Mouse (Mus musculus): ENCODE results near the gene Atp9a.

The Atp9a gene

DNA sequence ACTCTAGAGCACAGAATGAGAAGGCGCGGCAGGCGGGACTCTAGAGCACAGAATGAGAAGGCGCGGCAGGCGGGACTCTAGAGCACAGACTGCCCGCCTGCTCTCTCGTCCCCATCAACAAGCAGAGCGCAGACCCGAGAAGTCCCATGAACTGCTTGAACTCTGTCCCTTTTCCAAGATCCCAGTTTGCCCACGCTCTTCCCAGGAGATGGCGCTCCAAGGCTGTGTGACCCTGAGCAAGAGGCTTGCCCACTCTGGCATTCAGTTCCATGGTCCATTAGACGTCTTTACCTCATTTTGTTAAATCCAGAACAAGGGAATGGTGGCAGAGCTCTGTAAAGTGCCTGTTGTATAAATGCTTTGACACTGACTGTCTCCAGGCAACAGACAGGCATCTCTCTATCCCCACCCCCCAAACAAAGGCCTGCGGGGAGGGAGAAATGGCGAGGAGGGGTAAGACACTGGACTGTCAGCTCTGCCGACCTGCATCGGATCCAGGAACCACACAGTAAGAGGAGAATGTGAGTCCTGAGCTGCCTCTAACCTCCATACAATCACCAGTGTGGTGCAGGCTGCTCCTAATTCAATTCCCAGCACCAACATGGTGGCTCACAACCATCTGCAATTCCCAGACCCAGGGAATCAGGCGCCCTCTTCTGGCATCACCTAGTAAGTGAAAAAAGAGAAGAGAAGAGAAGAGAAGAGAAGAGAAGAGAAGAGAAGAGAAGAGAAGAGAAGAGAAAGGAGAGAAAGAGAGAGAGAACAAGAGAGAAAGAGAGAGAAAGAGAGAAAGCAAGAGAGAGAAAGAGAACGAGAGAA, 62.6 kb downstream of the Atp9a start:
- peak; percentile 42 for DNase-seq

DNA sequence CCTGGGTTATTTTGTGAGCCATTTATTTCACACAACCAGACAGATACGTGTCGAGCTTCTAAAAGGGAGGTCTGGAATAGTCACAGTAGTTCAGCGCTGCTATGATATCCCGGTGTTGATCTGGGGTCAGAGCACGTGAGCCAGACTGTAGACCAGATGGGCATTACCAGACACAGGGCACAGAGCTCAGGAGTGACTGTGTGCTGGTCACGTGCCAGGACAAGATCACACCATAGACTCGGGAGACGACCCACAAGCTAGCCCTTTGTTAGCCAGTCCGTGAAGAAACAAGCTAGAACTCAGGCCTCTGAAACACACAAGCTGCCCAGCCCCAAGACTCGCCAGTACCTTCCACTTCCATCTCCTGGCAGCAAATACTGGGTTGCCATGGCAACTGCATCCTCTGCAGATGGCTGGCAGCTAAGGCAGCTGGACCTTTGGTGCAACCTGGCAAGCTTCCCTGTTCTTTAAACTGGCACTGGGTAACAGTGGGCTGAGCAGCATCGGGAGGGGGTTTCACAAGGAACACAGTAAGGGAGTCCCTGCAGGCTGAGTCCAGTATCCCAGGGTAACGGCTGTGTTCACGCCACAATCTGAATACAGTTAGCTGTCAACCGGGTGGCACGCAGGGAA, 63.4 kb downstream of the Atp9a start:
- peak; percentile 80 for DNase-seq

DNA sequence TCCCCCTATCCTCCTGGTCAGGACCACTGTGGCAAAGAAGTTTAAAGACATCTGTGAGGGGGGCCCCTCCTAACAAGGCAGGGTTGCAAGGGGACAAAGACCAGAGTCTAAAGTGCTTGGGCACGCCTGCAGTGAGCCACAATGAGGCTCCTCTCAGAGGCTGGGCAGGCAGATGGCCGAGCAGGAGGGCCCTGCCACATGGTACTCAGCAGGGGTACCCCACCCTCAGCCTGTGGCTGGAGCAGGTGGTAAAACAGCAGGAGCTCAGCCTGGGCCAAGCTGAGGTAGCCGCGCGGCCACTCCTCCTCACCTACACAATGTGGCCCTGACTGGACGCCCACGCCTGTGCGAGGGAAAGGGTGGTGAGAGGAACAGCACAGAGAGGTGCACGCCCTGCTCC, 64.6 kb downstream of the Atp9a start:
- DNase-seq: peak; percentile 91

DNA sequence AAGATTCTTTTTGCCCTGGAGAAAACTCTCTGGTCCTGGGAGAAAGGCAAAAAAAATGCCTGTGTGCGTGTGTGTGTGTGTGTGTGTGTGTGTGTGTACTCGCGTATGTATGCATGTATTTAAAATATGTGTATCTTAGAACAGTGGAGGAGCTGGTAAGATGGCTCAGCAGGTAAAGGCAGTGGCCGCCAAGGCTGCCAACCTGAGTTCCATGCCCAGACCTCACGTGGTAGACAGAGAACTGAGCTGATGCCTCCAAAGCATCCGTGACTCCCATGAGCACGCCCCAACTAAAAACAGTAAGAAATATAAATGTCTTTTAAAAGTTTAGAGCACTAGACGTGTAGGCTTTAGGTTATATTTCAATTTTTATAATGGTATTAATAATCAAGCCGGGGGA, 70.5 kb downstream of the Atp9a start:
- DNase-seq: no peak

DNA sequence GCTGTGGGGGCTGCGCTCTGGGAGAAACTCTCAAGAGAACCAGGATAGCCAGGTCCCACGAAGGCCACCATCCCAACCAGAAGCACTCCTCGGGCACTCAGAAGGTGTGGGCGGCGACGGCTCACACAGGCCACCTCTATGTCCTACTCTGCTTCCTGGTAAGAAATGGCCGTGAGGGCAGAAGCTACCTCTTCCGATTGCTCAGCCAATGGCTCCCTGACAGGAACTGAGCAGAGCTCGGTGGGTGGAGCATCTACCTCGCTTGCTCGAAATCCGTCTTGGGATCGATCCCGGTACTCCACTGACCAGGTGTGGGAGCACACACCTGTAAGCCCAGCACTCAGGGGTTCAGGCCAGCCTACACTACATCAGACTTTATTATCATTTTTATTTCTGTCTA, 72.0 kb downstream of the Atp9a start:
- no peak for DNase-seq

DNA sequence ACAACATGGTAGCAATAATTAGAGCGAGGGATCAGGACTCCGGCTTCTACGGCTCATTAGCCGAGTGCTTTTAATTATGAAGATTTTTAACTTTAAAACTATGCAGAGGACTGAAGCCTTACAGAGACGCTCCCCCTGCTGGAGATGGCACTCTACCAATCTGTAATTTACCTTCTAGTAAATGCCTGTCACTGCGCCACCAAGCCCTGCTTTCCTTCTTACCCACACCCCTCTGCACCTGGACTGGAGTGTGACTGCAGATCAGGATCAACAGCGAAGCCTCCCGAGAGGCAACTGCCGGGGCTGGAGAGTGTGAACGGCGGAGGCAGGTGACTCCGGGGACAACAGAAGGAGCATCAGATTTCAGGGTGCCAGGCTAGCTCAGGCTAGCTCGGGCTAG, 72.4 kb downstream of the Atp9a start:
- peak; percentile 36 for DNase-seq

DNA sequence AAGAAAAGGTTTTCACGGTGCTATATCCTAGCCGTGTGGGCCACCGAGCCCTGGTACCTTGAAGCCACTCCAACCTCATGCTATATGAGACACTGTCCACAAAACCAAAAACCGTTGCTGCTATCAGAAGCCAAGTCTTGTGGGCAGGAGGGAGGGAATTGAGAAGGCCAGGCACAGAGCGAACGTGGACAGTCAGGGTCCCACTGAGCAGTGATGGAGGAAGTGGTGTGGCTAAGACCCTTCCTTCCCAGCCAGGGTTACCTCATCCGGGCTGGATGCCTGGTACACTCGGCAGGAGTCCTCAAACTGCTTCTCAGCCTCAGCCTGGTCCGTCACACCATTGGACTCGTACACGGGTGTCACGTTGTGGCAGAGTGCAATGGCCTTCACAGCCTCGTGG, 74.5 kb downstream of the Atp9a start:
- no peak for DNase-seq

DNA sequence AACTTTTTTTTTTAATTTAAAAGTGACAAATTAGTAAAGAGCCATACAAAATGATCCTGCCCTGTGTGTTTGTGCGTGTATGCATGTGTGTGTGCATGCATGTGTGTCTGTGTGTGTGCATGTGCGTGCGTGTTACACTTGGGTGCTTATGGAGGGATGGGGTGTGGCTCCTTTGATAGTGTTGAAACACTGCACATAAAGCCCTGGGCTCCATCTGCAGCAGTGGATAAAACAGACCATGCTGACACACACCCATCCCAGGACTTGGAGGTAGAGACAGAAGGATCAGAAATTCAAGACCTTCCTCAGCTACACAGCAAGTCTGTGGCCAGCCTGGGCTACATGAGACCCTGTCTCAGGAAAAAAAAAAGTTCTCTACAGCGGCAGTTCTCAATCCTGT, 76.5 kb downstream of the Atp9a start:
- DNase-seq: no peak

DNA sequence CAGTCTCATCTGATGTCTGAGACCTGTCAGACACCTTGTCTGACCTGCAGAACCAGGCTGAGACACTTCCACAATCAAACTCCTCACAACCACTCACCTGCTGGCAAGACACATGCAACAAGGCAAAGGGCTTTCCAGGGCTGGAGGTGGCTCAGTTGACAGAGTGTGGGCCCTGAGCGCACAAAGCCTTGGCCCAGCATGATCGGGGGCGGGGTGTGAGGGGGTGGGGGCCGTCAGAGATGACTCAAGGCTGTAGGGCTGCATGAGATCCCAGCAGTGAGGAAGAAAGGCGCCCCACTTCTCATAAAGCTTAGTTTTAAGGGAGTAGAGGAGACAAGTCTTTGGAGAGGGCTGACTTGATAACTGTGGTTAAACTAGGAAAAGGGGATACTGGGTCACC, 78.5 kb downstream of the Atp9a start:
- DNase-seq: no peak

DNA sequence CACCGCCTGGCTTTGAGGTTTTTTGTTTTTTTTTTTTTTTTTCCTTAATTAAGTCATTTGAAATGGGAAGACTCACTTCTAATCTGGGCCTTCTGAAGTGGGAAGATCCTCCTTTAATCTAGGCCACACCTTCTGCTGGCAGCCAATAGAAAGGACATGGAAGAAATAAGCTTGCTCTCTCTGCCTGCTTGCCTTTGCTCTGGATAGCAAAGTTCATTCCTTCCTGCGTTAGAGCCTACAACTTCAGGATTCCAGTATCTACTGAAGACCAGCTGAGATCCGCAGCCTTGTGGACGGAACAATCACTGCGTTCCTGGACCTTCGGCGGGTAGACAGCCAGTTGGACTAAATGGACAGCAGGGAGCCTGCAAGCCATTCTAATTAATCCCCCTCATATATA, 79.0 kb downstream of the Atp9a start:
- no peak for DNase-seq

DNA sequence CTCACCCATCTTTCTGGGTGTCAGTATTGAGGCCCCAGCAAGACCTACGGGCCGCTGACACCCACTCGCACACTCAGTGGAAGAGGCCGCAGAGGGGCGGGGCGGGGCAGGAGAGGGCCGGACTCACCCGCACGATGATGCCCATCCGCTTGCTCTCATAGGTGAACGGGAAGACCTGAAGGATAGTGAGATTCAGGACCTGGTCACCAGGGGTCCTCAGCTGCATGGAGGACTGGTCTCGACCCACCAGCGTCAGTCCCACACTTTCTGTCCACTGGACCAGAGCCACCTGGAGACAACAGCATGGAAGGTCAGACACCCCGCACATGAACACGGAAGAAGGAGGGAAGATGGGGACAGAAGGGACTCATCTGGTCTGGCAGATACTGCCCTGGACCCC, 80.4 kb downstream of the Atp9a start:
- no peak for DNase-seq

DNA sequence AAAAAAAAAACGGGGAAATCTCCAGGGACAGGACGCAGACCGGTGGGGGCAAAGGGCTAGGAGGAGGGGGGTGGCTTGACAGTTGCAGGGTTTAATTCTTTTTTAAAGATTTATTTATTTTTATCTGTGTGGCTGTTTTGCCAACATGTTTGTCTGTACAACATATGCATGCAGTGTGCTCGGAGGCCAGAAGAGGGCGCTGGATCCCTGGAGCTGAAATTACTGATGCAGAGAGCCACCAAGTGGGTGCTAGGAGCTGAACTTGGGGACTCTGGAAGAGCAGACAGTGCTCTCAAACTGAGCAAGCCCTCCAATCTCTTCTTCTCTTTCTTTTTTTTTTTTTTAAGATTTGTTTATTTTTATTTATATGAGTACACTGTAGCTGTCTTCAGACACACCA, 81.9 kb downstream of the Atp9a start:
- no peak for DNase-seq

DNA sequence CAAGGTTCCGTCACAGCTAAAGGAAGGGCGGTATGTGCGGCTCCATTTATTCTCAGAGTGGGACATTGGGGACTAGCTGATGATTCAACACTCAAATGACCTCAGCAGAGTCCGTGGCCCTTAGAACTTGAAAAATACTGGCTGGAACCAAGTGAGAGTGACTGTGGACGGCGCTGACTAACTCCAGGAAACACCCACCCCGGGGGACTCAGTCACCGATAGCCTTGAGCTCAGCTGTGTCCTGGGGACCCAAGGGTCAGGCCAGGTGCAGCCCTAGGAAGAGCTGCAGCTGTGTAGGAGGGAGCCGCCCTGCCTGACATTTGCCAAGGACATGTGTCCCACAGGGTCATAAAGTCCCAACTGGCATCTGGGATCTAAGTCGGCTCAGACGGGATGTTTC, 83.7 kb downstream of the Atp9a start:
- DNase-seq: no peak

DNA sequence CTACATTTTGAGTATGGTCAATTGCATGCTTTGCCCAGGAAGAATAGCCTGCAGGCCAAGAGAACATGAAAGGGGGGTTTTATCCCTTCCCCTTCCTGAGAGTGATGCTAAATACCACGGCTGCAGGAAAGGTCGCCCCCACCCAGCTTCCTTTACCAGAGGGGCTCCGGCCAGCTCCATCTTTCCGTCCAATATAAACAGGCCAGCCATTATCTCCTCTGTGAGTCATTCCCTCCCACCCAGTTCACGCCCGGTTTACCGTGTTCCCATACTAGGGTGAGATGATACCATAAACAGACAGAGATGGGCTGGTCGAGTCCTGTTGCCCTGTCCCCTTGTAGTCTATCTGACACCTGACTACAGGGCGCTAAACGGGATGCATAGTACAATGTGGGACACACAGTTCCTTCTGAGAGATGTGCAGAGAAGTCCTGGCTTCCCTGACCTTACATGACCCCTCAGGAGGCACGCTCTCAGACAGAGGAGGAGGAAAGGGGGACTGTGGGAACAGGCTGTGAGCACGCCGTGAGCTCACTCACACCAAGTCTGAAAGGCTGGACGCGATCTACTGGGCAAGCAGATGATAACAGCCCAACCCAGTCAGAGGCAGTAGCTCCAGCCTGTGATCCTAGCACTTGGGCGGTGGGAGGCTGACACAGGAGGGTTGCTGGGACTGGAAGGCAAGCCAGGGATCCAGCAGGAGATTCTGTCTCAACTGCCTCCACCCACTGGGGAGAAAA, 85.5 kb downstream of the Atp9a start:
- DNase-seq: no peak

DNA sequence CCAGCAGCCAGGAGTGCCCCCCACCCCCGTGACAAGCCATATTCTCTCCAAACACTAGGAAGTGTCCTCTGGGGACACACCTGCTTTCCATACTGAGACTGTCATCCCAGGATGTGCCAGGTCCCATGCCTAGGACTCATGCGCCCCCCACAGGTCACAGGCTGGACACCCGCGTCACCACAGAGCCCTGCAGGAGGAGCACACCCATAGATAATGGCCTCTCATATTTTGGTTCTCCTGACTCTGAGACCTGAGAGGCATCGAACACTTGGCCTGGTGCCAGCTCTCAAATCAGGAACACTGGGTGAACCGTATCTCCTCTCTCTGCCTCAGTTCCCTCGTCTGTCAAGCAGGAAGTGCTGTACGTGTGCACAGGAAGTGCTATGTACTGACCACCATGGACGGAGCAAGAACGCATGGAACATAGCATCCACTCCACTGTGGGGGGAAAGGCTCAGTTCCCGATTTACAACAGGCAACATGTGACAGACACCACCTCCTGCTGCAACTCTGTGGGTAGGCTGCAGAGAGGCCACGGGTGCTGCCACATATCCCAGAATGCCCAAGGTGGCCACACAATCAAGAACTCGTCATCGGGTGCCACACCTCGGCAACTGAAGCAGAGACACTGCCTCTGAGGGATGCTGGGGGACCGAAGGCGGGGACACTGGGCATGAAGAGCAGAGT, 87.1 kb downstream of the Atp9a start:
- DNase-seq: peak; percentile 39

DNA sequence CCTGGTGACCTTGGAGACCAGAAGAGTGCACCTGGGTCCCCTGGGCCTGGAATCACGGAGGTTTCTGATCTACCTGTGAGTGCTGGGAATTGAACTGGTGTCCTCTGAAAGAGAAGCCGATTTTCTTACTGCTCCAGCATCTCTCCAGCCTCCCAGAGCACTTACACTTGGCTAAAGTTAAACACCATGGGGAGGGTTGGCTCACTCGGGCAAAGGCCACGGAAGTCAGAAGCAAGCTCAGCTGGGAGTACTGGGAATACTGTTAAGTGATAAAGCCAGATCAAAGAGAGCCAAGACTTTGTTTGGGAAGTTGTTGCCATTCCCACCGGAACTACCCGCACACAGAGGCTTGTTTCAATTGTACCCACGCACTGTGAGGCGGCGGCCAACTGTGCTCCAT, 87.7 kb downstream of the Atp9a start:
- DNase-seq: no peak

DNA sequence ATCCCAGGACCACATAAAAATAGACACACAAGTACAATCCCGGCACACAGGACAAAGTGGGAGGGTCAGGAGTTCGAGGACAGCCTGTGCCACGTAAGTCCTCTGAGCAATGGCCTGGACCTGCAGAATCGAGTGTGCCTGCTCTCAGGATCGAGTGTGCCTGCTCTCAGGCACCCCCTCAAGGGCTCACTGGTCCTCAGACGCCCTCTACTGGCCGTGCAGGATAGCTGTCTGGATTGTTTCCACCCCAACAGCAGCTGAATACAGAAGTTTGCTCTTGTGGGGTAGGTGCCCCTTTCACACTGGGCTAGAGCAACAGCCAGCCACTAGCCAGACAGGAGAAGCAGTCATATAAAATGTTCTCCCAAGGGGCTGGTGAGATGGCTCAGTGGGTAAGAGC, 90.5 kb downstream of the Atp9a start:
- no peak for DNase-seq

DNA sequence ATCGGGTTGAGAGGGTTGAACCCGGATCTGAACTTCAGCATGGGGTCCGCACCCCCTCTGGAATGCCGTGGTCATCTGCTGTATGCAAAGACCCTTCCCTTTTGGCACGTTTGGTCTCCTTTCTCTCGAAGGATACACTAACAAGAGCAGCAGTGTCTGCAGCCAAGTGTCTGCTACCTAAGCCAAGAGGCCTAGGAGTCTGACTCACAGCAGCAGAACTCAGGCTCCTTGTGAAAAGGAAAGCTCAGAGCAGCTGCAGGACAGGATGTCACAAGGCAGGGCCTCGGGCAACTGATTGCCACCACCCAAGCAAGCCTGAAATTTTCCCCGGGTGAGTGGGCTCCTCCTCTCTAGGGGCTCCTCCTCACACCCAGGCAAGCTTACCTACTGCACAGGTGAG, 94.0 kb downstream of the Atp9a start:
- no peak for DNase-seq

DNA sequence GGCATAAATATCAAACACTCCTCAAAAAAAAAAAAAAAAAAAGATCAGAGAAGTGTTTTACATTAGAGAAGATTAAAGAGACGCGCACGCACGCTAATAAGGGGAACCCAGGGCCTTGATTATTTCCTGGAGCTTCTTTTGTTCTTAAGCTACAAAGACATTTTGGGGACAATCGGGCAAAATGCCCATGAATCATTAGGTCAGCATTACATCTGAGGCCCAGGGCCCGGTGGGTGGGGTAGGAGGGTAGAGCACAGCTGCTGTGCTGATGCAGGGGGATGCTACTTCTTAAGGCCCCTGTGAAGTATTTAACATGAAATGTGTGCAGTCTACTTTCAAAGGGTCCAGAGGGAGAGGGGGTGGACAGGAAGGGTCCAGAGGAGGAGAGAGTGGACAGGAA, 97.4 kb downstream of the Atp9a start:
- no peak for DNase-seq

DNA sequence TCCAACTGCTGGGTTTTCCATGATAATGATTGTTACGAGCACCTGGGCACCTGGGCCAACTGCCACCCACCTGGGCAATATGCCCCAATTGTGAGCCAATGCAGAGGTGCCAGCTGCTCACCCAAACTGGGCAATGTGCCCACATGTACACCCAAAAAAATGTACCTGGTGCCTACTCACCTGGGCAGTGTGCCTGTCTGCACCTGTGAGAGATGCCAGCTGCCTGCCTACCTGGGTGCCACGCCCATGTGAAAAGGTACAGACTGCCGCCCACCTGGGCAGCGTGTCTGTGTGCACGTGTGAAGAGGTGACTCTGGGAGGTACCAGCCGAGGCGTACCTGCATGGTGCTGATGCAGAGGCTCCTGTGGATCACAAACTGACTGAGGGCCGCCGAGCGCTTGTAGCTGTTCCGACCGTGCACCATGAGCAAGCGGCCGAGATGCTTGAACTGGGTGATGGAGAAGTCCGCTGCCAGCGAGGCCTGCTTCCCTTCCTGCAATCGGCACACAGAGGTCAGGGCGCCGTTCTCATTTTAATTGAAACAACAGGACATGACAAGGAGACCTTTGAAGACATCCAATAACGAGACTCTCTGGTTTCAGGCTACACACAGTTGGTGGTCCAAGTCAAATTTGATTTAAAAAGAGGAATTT, 98.6 kb downstream of the Atp9a start:
- DNase-seq: no peak

DNA sequence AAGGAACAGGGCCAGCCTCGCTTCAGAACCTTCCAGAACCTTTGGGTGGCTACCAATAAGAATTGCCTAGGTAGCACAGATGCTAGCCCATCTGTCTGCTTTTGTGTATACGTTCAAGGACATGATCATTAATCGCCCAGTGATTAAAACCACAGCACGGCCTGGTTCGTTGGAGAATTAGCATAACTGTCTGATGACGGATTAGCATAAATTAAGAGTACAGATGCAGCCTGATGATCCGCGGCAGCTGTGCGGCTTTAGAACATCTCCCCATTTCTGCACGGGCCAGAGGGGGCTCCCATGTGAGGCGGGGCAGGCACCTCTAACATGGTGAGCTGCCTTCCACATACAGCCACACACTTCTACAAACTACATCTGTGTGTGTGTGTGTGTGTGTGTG, 100.0 kb downstream of the Atp9a start:
- DNase-seq: no peak

DNA sequence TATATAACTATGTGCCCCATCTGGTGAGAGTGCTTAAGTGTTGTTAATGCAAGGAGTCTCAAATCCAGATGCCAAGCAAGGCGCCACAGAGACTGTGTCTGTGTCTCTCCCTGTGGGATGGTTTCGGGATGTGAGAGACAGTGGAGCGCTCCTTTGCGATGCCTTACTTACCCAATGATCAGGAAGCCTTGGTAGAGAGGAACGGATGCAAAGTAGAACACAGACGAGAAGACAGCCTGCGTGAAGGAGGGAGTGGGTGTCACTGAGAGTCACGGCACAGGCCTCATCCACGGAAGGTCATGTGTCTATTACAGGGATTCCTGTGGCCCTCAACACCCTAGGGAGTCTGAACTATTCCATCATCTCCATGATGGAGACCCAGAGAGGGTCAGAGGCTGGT, 101.7 kb downstream of the Atp9a start:
- DNase-seq: no peak

DNA sequence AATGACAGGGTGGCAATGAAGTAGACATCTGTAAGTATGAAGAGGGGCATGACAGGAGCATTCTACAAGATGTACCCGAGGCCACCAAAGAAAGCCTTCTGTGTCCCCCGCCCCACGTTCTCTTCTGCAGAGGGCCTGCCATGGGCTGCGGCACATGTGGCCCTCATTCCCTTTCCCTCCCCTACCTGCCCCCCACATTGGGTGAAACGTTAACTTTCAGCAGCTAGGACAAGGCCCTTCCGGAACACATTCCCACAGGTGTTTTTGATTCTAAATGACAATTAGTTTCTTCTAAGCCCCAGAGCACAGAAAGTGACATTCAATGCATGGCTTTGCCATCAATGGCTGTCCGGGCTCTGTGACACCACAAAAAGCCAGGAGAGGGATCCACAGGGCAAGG, 107.3 kb downstream of the Atp9a start:
- DNase-seq: no peak

All from cerebellum, adult 11 months (tissue).